Mouse (Mus musculus) c-Kit-negative CD71-positive TER-119-positive erythroid progenitor cells, embryonic 14.5 days (primary cell): ENCODE results near the gene Siah2.

Source experiments
- DNase-seq: peaks from one replicate; pipeline ENCODE4 v3.0.0-alpha.2; 2013; ENCODE audit warnings: low read depth, low spot score

The Siah2 gene

GRCm38 (mm10) chr3:58663970-58664369 lies 28.2 kb downstream of the Siah2 start:
- DNase-seq, result no peak

GRCm38 (mm10) chr3:58660636-58661035 lies 31.6 kb downstream of the Siah2 start:
- no peak for DNase-seq

GRCm38 (mm10) chr3:58657356-58657755 lies 34.8 kb downstream of the Siah2 start:
- DNase-seq, result peak; percentile 9

GRCm38 (mm10) chr3:58655362-58656130 lies 36.7 kb downstream of the Siah2 start:
- no peak for DNase-seq

GRCm38 (mm10) chr3:58653907-58654306 lies 38.3 kb downstream of the Siah2 start:
- DNase-seq, result no peak

GRCm38 (mm10) chr3:58650328-58650727 lies 41.9 kb downstream of the Siah2 start:
- no peak for DNase-seq

- no peak for DNase-seq
These were observed 45.0 kb downstream of the Siah2 start for GRCm38 (mm10) chr3:58647179-58647578.

GRCm38 (mm10) chr3:58646180-58646579 lies 46.0 kb downstream of the Siah2 start:
- no peak for DNase-seq

- no peak for DNase-seq
These were observed 55.5 kb downstream of the Siah2 start, which contains the start of gene Erich6 for GRCm38 (mm10) chr3:58636406-58637295. Gene Erich6 (minus strand): TSS chr3:58637207.

GRCm38 (mm10) chr3:58631693-58632092 lies 60.5 kb downstream of the Siah2 start:
- DNase-seq, result no peak

- DNase-seq, result no peak
These were observed 67.2 kb downstream of the Siah2 start for GRCm38 (mm10) chr3:58624981-58625380.
